ENCODE assay signal across 32 mouse cellular contexts in the genomic region with DNA sequence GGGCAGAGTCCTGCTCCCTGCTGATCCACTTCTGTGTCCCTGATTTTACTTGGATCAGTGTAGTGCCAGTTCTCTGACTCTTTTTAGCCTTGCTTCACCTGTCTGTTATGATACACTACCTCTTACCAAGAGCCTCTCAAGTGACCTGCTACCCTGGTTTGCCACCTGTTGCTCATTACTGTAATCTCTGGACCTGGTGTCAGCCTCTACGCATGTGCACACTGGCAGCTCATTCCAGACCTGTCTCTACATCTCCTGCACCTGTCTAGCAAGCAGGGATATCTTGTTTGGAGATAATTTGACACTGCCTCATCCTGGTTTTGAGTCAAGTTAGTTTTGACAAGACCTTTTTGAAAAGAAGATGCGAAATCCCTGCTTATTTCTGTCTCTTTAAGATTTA. TPM values are rescaled to one million over a fixed set of nuclear protein-coding genes. Genes with fewer than 3 reads are reported as not detected.
"Had no signal": no experiment of that assay in that cellular context is flagged by ENCODE, and none has a peak within 500 bp of the region (broad histone marks: within the 10 kb centered on the region; RNA-seq: fewer than 3 reads in every experiment).

No protein-coding gene starts in this region.

- H3K9ac ChIP-seq: limb, embryonic 12.5 days; limb, embryonic 15.5 days; liver, embryonic 14.5 days; liver, postnatal 0 days; lung, embryonic 14.5 days; midbrain, embryonic 13.5 days; neural tube, embryonic 12.5 days; neural tube, embryonic 15.5 days had no signal

- H3K9me3 ChIP-seq: limb, embryonic 12.5 days; limb, embryonic 15.5 days; midbrain, embryonic 13.5 days; neural tube, embryonic 12.5 days; neural tube, embryonic 15.5 days had no signal

- DNase-seq: kidney, adult 2 months; kidney, postnatal 25 days; layer of hippocampus, adult 9-11 months; left cerebral cortex, postnatal 4 days; liver, postnatal 0 days; lung, embryonic 14.5 days; right cerebral cortex, adult 18-20 months; right cerebral cortex, postnatal 14 days; right cerebral cortex, postnatal 4 days; thymus, adult 18-20 months; thymus, postnatal 36 days had no signal

- H3K4me3 ChIP-seq: layer of hippocampus, adult 2 months; left cerebral cortex, adult 2 months; limb, embryonic 12.5 days; limb, embryonic 15.5 days; midbrain, embryonic 13.5 days; neural tube, embryonic 12.5 days; neural tube, embryonic 15.5 days had no signal

- H3K36me3 ChIP-seq: limb, embryonic 12.5 days; limb, embryonic 15.5 days; midbrain, embryonic 13.5 days; neural tube, embryonic 12.5 days; neural tube, embryonic 15.5 days had no signal

- H3K4me2 ChIP-seq: limb, embryonic 12.5 days; limb, embryonic 15.5 days; liver, embryonic 11.5 days; lung, embryonic 14.5 days; midbrain, embryonic 13.5 days; neural tube, embryonic 12.5 days; neural tube, embryonic 15.5 days had no signal

- H3K27ac ChIP-seq: kidney, postnatal 0 days; layer of hippocampus, adult 2 months; left cerebral cortex, adult 2 months; limb, embryonic 12.5 days; limb, embryonic 15.5 days; liver, embryonic 14.5 days; macrophage; midbrain, embryonic 13.5 days; neural tube, embryonic 12.5 days; neural tube, embryonic 15.5 days had no signal

- H3K4me1 ChIP-seq: limb, embryonic 12.5 days; limb, embryonic 15.5 days; midbrain, embryonic 13.5 days; neural tube, embryonic 12.5 days; neural tube, embryonic 15.5 days had no signal

- H3K27me3 ChIP-seq: limb, embryonic 12.5 days; limb, embryonic 15.5 days; midbrain, embryonic 13.5 days; neural tube, embryonic 12.5 days; neural tube, embryonic 15.5 days had no signal

- ATAC-seq: liver, postnatal 0 days; lung, postnatal 0 days; midbrain, embryonic 13.5 days had no signal

RNA-seq across cellular contexts. Expression of a gene that starts 11.9 kb away (rescaled TPM):
- total RNA-seq: layer of hippocampus, adult 2 months; layer of hippocampus, postnatal 25 days; left cerebral cortex, adult 2 months; left cerebral cortex, postnatal 10 days; left cerebral cortex, postnatal 4 days; megakaryocyte, adult 5-6 weeks; midbrain, postnatal 0 days had no signal
- polyA plus RNA-seq: kidney, embryonic 14.5 days; kidney, postnatal 0 days; large intestine, adult 2 months; liver, embryonic 14.5 days; liver, postnatal 0 days; macrophage; midbrain, embryonic 13.5 days; midbrain, postnatal 0 days; spleen, adult 2 months; urinary bladder, adult 2 months had no signal

RNA-seq across cellular contexts. Expression of a gene that starts 20.5 kb away (rescaled TPM):
- total RNA-seq: layer of hippocampus, adult 2 months; layer of hippocampus, postnatal 25 days; left cerebral cortex, adult 2 months; left cerebral cortex, postnatal 10 days; left cerebral cortex, postnatal 4 days; megakaryocyte, adult 5-6 weeks; midbrain, postnatal 0 days had no signal
- polyA plus RNA-seq: kidney, embryonic 14.5 days; large intestine, adult 2 months; liver, postnatal 0 days; macrophage; midbrain, embryonic 13.5 days; midbrain, postnatal 0 days; spleen, adult 2 months; testis, adult 2 months had no signal
